Mouse (Mus musculus): ENCODE data around the gene Hsd11b1.

Gene Hsd11b1

DNA sequence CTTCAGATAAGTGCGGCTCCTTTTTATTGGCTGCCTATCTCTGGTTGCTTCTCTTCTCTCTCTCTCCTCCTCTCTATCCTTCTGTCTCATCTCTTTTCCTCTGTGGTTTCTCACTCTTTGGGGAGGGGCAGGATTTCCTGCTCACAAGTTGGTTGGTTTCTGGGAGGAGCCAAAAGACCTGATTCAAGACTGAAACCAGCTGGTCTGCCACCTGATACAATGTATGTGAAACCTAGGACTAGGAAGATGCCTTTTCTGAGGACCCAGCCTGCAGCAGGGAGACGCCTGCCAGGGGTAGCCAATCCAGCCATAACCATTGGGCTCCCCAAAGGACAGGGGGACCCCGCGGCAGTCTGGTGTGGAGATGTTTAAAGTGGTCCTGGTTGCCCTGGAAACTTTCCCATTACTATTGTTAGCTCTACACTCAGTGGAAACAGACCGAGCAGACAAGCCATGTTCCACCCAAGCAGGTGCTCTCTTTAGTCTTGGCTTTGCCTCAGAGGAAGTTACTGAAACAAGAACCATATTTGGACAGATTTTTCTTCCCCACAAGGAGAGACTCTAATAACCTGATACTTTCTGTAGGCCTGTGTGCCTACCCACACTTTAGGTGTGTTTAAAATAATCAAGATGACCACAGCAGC is at the start of gene Hsd11b1:
Gene Hsd11b1, minus strand, starts transcription at position 121 of the 644 bp plus-strand sequence.
- WGBS = 63% methylated on average over 5 of the region's 5 CpGs

GRCm38 (mm10) chr1:193311596-193311995 is 47.7 kb upstream of the Hsd11b1 start:
- WGBS = 78% methylated on average over 1 of the region's 1 CpGs

DNA sequence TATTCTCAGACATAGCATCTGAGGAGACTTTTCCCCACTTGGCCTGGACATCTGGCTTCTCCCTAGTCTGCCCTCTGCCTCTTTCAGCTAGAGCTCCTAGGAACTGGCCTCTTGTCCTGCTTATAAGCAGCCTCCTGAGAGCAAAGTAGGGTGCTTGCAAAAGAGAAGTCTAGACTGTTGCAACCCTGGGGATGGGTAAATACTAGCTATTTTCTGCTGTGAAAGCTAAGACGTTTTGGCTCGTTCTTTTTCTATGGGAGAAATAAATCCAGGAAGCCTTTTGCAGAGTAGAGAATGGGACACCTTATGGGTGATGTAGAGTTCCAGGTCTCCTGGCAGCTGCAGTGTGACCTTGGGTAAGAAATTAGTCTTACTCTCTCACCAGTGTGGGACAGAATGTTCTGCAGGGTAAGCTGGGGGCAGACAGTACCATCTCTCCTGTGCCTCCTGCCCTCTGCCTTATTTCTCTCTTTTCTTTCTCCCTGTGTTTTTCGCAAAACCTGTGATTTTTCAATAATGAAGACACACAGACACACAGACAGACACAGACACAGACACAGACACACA is 46.7 kb upstream of the Hsd11b1 start:
- 69% methylated on average over 3 of the region's 3 CpGs for WGBS

- WGBS = 43% methylated on average over 1 of the region's 1 CpGs
Measured at GRCm38 (mm10) chr1:193309785-193310518, 46.1 kb upstream of the Hsd11b1 start.

- WGBS = 94% methylated on average over 2 of the region's 2 CpGs
Measured at GRCm38 (mm10) chr1:193306832-193307231, 43.0 kb upstream of the Hsd11b1 start.

DNA sequence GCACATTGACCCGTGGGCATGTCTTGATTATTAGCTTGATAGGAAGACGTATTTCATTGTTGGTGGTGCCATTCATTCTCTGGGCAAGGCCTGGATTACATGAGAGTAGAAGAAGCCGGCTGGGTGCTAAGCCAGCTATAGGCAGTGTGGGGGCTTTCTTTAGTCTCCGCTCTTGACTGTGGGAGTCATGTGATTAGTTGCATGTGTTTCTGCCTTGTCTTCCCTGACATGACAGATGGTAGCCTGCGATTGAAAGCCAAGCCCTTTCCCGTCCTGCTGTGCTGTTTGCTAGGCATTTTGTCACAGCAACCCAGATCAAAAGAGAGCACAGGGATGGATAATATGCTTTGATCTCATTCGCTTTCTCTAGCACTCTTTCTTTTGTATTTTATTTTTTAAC is 41.5 kb upstream of the Hsd11b1 start:
- 38% methylated on average over 7 of the region's 7 CpGs for WGBS

GRCm38 (mm10) chr1:193303096-193303495 is 39.2 kb upstream of the Hsd11b1 start:
- WGBS = 88% methylated on average over 2 of the region's 2 CpGs

GRCm38 (mm10) chr1:193302093-193302405 is 38.2 kb upstream of the Hsd11b1 start:
- 82% methylated on average over 8 of the region's 8 CpGs for WGBS

- WGBS = 78% methylated on average over 6 of the region's 6 CpGs
Measured at GRCm38 (mm10) chr1:193301216-193302092, 37.6 kb upstream of the Hsd11b1 start.

GRCm38 (mm10) chr1:193299995-193300394 is 36.1 kb upstream of the Hsd11b1 start:
- 69% methylated on average over 1 of the region's 1 CpGs for WGBS

DNA sequence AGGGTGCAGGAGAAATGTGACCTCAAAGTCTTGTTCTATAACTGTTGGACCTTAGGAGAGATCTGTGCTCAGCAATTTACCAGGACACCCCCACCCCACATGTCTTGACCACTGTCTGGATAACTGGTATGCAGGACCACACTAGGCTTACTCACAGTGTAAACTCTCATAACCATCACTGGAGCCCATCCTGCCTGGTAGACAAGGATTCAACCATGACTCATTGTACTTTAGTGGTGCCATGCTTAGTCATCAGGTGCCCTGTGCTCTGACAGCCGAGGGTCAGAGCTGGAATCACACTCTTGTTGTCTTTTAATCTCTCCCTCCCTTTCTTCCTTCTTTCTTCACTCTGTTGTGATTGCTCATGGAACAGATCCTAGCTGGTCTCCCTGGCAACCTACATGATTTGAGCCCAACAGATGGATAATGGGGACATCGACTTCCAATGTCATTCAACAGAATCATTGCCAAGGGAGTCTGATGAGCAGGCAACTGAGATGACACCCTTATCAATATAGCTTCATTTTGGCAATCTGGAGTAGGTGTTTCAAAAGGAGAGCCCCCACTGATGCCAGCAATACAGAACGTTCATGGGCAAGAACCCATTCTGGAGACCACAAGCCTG is 34.4 kb upstream of the Hsd11b1 start:
- whole genome bisulfite sequencing = 44% methylated on average over 3 of the region's 3 CpGs

GRCm38 (mm10) chr1:193295920-193296319 is 32.0 kb upstream of the Hsd11b1 start:
- 58% methylated on average over 5 of the region's 5 CpGs for WGBS

- 87% methylated on average over 3 of the region's 3 CpGs for WGBS
Measured at GRCm38 (mm10) chr1:193293926-193294325, 30.1 kb upstream of the Hsd11b1 start.

DNA sequence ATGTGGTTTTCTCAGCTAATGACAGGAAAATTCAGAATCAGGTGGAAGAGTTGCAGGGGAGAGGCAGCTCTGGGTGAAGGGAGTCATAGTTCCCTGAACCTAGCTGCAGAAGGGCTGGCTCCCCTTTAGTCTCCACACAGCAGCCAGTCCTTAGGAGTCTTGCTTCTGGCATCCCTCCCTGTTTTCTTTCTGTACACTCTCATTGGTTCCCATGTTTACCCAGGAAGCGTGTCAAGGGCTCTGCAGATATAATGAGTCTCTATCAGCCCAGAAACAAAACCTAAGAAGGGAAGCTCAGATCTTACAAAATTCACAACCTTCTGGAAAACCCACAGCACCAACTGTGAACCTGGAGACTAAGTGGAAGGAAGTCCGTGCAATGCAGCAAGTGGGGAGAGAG is 29.2 kb upstream of the Hsd11b1 start:
- 73% methylated on average over 2 of the region's 2 CpGs for WGBS

- 94% methylated on average over 5 of the region's 5 CpGs for WGBS
Measured at GRCm38 (mm10) chr1:193289914-193290313, 26.0 kb upstream of the Hsd11b1 start.

- WGBS = 97% methylated on average over 3 of the region's 3 CpGs
Measured at GRCm38 (mm10) chr1:193289076-193289475, 25.2 kb upstream of the Hsd11b1 start.

GRCm38 (mm10) chr1:193287578-193287977 is 23.7 kb upstream of the Hsd11b1 start:
- WGBS = 93% methylated on average over 2 of the region's 2 CpGs

- WGBS = 91% methylated on average over 3 of the region's 3 CpGs
Measured at GRCm38 (mm10) chr1:193285766-193286325, 22.0 kb upstream of the Hsd11b1 start.

- WGBS = 83% methylated on average over 7 of the region's 7 CpGs
Measured at GRCm38 (mm10) chr1:193284228-193284779, 20.4 kb upstream of the Hsd11b1 start.

GRCm38 (mm10) chr1:193281344-193281743 is 17.5 kb upstream of the Hsd11b1 start:
- WGBS = 95% methylated on average over 2 of the region's 2 CpGs

GRCm38 (mm10) chr1:193279492-193279891 is 15.6 kb upstream of the Hsd11b1 start:
- WGBS = 88% methylated on average over 4 of the region's 4 CpGs

All from cerebral cortex, adult 2 months (tissue).